Mouse (Mus musculus): ENCODE measurements at regions not wholly inside any gene's neighbourhood (a gene's known extent, or its start where the extent isn't known, plus 50 kb on each side); places are given as distances from the start of the nearest gene placed in this dataset.

DNA sequence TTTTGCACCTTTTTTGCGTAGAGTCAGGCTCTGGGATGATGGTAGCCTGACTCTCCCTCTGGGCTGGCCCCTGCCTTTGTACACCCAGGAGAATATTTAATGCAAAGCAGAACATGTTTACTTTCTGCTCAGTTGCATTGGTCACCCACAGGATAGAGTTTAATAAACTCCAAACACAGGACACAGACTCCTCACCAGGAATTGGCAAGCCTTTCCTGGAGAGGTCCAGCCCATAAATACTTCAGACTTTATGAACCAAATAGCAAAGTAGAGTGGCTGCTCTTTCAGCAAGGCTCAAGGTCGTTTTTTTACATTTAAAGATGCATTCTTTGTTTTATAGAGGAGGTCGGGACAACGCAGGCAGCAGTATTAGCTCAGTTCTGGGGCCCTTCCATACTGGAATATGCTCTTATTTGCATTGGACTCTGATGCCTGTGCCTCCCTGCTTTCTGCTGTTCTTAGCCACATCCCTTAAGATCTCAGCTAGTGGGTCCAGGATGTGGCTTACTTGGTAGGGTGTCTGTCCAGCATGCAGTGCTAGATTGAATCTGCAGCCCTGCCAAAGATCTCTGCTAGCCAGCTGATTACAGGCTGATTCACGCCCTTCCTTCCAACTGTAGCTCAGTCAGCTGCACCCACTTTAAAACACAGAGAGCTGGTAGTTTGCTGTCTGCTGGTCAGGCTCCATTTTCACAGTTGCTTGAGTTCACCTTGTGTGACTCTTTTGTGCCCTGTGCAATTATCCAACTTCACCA, 182.4 kb upstream of the F930015N05Rik start:
- Histone ChIP-seq H3K79me2 (ENCODE audit: control insufficient read depth, insufficient read depth, low read length, poor library complexity) (no peaks in the 10 kb centered on the region), H3K27ac (ENCODE audit: control insufficient read depth, low read depth, low read length) (no peak overlapping the region), H3K4me3 (ENCODE audit: control insufficient read depth in 1 of 2, insufficient read depth in 1 of 2, low read depth in 2 of 2, low read length in 2 of 2) (no peak overlapping the region), H3K9me3 (replicated peaks; ENCODE audit: insufficient read depth, low read length) (no peaks in the 10 kb centered on the region), H3K27me3 (ENCODE audit: control insufficient read depth in 1 of 2, insufficient read depth in 2 of 2, low read length in 2 of 2) (no peaks in the 10 kb centered on the region), H3K36me3 (ENCODE audit: control insufficient read depth in 1 of 2, insufficient read depth in 2 of 2, low read length in 2 of 2) (no peaks in the 10 kb centered on the region), H3K4me1 (ENCODE audit: control insufficient read depth in 1 of 2, insufficient read depth in 2 of 2, low read length in 2 of 2) (no peaks in the 10 kb centered on the region), H3K9ac (ENCODE audit: control insufficient read depth, low read depth, low read length, poor library complexity, severe bottlenecking) (no peak overlapping the region)
- DNase-seq (ENCODE audit: low read depth, low spot score), result no peak
- TF ChIP-seq MEF2A (IDR thresholded peaks at IDR 0.05; ENCODE audit: extremely low read depth, insufficient replicate concordance, low read depth, low read length, poor library complexity, severe bottlenecking) (no peak), POLR2AphosphoS5 (IDR thresholded peaks at IDR 0.05; ENCODE audit: borderline replicate concordance, low read depth, low read length) (no peak), MAZ (IDR thresholded peaks at IDR 0.05; ENCODE audit: low read depth, low read length) (no peak), MYB (IDR thresholded peaks at IDR 0.05; ENCODE audit: low read depth, low read length) (no peak), MYC (IDR thresholded peaks at IDR 0.05; ENCODE audit: low read depth, low read length) (no peak), E2F4 (IDR thresholded peaks at IDR 0.05; ENCODE audit: borderline replicate concordance, low read depth, low read length) (no peak), ELF1 (IDR thresholded peaks at IDR 0.05; ENCODE audit: low read depth, low read length) (no peak), ETS1 (IDR thresholded peaks at IDR 0.05; ENCODE audit: low read depth, low read length) (no peak), TAL1 (IDR thresholded peaks at IDR 0.05; ENCODE audit: low read length) (no peak)

DNA sequence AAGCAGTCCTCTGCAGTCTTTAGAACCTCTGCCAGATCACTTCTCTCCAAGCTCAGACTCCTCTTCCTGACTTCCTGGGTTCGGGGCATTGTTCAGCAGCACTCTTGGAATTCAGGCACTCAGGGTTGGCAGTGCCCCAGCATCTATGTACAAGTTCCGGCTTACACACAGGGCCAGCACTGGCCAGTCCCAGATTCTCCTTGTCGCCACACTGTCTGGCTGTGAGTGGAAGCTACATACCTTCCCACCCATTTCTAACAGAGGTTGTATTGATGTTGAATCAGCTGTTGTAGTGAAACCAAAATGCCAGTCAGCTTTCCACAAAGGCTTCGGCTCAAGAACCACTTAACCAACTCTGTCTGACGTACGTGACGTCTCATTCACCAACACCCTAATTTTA, 190.7 kb upstream of the F930015N05Rik start:
- Histone ChIP-seq H3K79me2 (ENCODE audit: control insufficient read depth, insufficient read depth, low read length, poor library complexity) (no peaks in the 10 kb centered on the region), H3K9ac (ENCODE audit: control insufficient read depth, low read depth, low read length, poor library complexity, severe bottlenecking) (no peak overlapping the region), H3K4me3 (ENCODE audit: control insufficient read depth in 1 of 2, insufficient read depth in 1 of 2, low read depth in 2 of 2, low read length in 2 of 2) (no peak overlapping the region), H3K27ac (ENCODE audit: control insufficient read depth, low read depth, low read length) (no peak overlapping the region), H3K27me3 (ENCODE audit: control insufficient read depth in 1 of 2, insufficient read depth in 2 of 2, low read length in 2 of 2) (no peaks in the 10 kb centered on the region), H3K9me3 (replicated peaks; ENCODE audit: insufficient read depth, low read length) (no peaks in the 10 kb centered on the region), H3K36me3 (ENCODE audit: control insufficient read depth in 1 of 2, insufficient read depth in 2 of 2, low read length in 2 of 2) (no peaks in the 10 kb centered on the region), H3K4me1 (ENCODE audit: control insufficient read depth in 1 of 2, insufficient read depth in 2 of 2, low read length in 2 of 2) (no peaks in the 10 kb centered on the region)
- TF ChIP-seq JUND (IDR thresholded peaks at IDR 0.05; ENCODE audit: low read depth, low read length) (no peak), MAZ (IDR thresholded peaks at IDR 0.05; ENCODE audit: low read depth, low read length) (no peak), SIN3A (IDR thresholded peaks at IDR 0.05; ENCODE audit: low read length) (no peak), ELF1 (IDR thresholded peaks at IDR 0.05; ENCODE audit: low read depth, low read length) (no peak), EP300 (IDR thresholded peaks at IDR 0.05; ENCODE audit: low read depth in 1 of 2, low read length in 2 of 2) (no peak)
- no peak for DNase-seq (ENCODE audit: low read depth, low spot score)

- H3K9me3 ChIP-seq (replicated peaks; ENCODE audit: insufficient read depth, low read length), result no peaks in the 10 kb centered on the region
- no peaks in the 10 kb centered on the region for H3K79me2 ChIP-seq (ENCODE audit: control insufficient read depth, insufficient read depth, low read length, poor library complexity)
- H3K27me3 ChIP-seq (ENCODE audit: control insufficient read depth in 1 of 2, insufficient read depth in 2 of 2, low read length in 2 of 2), result no peaks in the 10 kb centered on the region
- H3K36me3 ChIP-seq (ENCODE audit: control insufficient read depth in 1 of 2, insufficient read depth in 2 of 2, low read length in 2 of 2), result no peaks in the 10 kb centered on the region
- H3K9ac ChIP-seq (ENCODE audit: control insufficient read depth, low read depth, low read length, poor library complexity, severe bottlenecking), result no peak overlapping the region
- no peak for TF ChIP-seq ZKSCAN1 (IDR thresholded peaks at IDR 0.05; ENCODE audit: low read depth, low read length)
- no peak for TF ChIP-seq MXI1 (IDR thresholded peaks at IDR 0.05; ENCODE audit: low read depth, low read length)
- no peak for TF ChIP-seq CTCF (IDR thresholded peaks at IDR 0.05 in 2 of 3, conservative IDR thresholded peaks at IDR 0.05 in 1 of 3; ENCODE audit: control insufficient read depth in 1 of 3, insufficient read depth in 1 of 3, low read depth in 2 of 3, low read length in 3 of 3, poor library complexity in 1 of 3, severe bottlenecking in 1 of 3)
- TF ChIP-seq SMC3 (IDR thresholded peaks at IDR 0.05; ENCODE audit: low read depth, low read length), result no peak
- no peak for TF ChIP-seq ETS1 (IDR thresholded peaks at IDR 0.05; ENCODE audit: low read depth, low read length)
- TF ChIP-seq MYB (IDR thresholded peaks at IDR 0.05; ENCODE audit: low read depth, low read length), result no peak
- no peak for TF ChIP-seq TCF12 (IDR thresholded peaks at IDR 0.05; ENCODE audit: low read depth, low read length)
- TF ChIP-seq MAZ (IDR thresholded peaks at IDR 0.05; ENCODE audit: low read depth, low read length), result no peak
- H3K4me1 ChIP-seq (ENCODE audit: control insufficient read depth in 1 of 2, insufficient read depth in 2 of 2, low read length in 2 of 2), result no peaks in the 10 kb centered on the region
- no peak overlapping the region for H3K27ac ChIP-seq (ENCODE audit: control insufficient read depth, low read depth, low read length)
- H3K4me3 ChIP-seq (ENCODE audit: control insufficient read depth in 1 of 2, insufficient read depth in 1 of 2, low read depth in 2 of 2, low read length in 2 of 2), result no peak overlapping the region
- DNase-seq (ENCODE audit: low read depth, low spot score), result no peak
Observed at GRCm38 (mm10) chr11:64640947-64641346, 204.5 kb upstream of the F930015N05Rik start.

Measured in MEL (cell line).